Mouse (Mus musculus) left cerebral cortex, adult 2 months (tissue): ENCODE measurements around the gene Pcbp3. TPM values are rescaled to one million over a fixed set of nuclear protein-coding genes. Genes with fewer than 3 reads are reported as not detected.
A peak's percentile ranks its signal among the peaks of the same experiment; 100 is the strongest.

Source experiments
- DNase-seq, 2 experiments: peaks; one replicate each; pipeline ENCODE4 v3.0.0; 2021 to 2022; ENCODE audit warnings: low spot score in 2 of 2, mixed read lengths in 1 of 2; ENCODE audit errors: extremely low spot score in 1 of 2
- H3K27ac ChIP-seq: fragments of 200-600 bp; 2 replicates; pipeline ENCODE4 v1.8.1; 2022
- H3K4me3 ChIP-seq: fragments of 200-600 bp; 2 replicates; pipeline ENCODE4 v1.8.1; 2022
- CTCF ChIP-seq: fragments of 200-600 bp; IDR thresholded peaks from 2 replicates; pipeline ENCODE4 v1.8.1; 2022; ENCODE audit warnings: antibody characterized with exemption, mild to moderate bottlenecking, moderate library complexity
- intact Hi-C: fragments of 180-260 bp; cut with DNase I; formaldehyde crosslinking; loops from one replicate; pipeline ENCODE4 v1.15.1; 2025
- total RNA-seq, 2 experiments: library from RNA; stranded (reverse); gene quantifications; 2 replicates each; pipeline ENCODE4 v1.2.3; 2021

Gene Pcbp3
- total RNA-seq, 2 experiments from 2014 or later: 60.8 to 62.2 TPM

GRCm38 (mm10) chr10:76733677-76734068 is 228.0 kb downstream of the Pcbp3 start:
- TF ChIP-seq CTCF: no peak
- H3K4me3 ChIP-seq: 0 out of 2 replicates have a peak overlapping the region, but pooled peaks have one; percentile 21
- peak overlapping the region; percentile 45; the same call in 1 of the 2 replicates for H3K27ac ChIP-seq
- DNase-seq: no peak
- intact Hi-C loops: loop anchor here (1.0 to 5.0 kb wide), 5 partner anchors 66 to 279 kb away; partner anchors contain the start of genes Col6a2, Mcm3ap and Ybey

- 0 out of 2 replicates have a peak overlapping the region, but pooled peaks have one; percentile 21 for H3K4me3 ChIP-seq
- H3K27ac ChIP-seq: peak overlapping the region; percentile 45; the same call in 1 of the 2 replicates
- intact Hi-C loops: loop anchor here (5.0 kb wide), 3 partner anchors 66 to 266 kb away; partner anchors contain the start of genes Mcm3ap and Ybey
These were observed 228.6 kb downstream of the Pcbp3 start for GRCm38 (mm10) chr10:76732881-76733676.

GRCm38 (mm10) chr10:76732391-76732790 is 229.3 kb downstream of the Pcbp3 start:
- intact Hi-C loops: loop anchor here (5.0 kb wide), 3 partner anchors 65 to 265 kb away; partner anchors contain the start of genes Mcm3ap and Ybey
- DNase-seq: peak in 1 of 2 experiments; percentile 7
- Histone ChIP-seq H3K27ac (no peak overlapping the region; the same call in 1 of the 2 replicates), H3K4me3 (no peak overlapping the region)
- no peak for TF ChIP-seq CTCF

More at GRCm38 (mm10) chr10:76732881-76733676, 228.6 kb downstream of the Pcbp3 start:
- DNase-seq: peak; percentile 66 to 79
- peak; percentile 70 for TF ChIP-seq CTCF

GRCm38 (mm10) chr10:76731621-76732239 is 230.0 kb downstream of the Pcbp3 start:
- intact Hi-C loops: loop anchor here (5.0 kb wide), 3 partner anchors 64 to 264 kb away; partner anchors contain the start of genes Mcm3ap and Ybey
- Histone ChIP-seq H3K27ac (peak overlapping the region; percentile 47; the same call in 1 of the 2 replicates), H3K4me3 (no peak overlapping the region)
- peak in 1 of 2 experiments; percentile 15 for DNase-seq
- TF ChIP-seq CTCF: no peak

GRCm38 (mm10) chr10:76729631-76730620 is 231.8 kb downstream of the Pcbp3 start:
- Histone ChIP-seq H3K4me3 (no peak overlapping the region), H3K27ac (peak overlapping the region; percentile 71; the same call in 1 of the 2 replicates)
- TF ChIP-seq CTCF: no peak
- intact Hi-C loops: loop anchor here (5.0 kb wide), 3 partner anchors 63 to 263 kb away; partner anchors contain the start of genes Mcm3ap and Ybey
- peak; percentile 66 to 73 for DNase-seq

GRCm38 (mm10) chr10:76728369-76728768 is 233.3 kb downstream of the Pcbp3 start:
- Histone ChIP-seq H3K4me3 (no peak overlapping the region), H3K27ac (no peak overlapping the region)
- intact Hi-C loops: no loop called here
- peak; percentile 56 to 64 for DNase-seq
- TF ChIP-seq CTCF: peak; percentile 68

- Histone ChIP-seq H3K27ac (no peak overlapping the region), H3K4me3 (no peak overlapping the region)
- intact Hi-C loops: no loop called here
- peak in 1 of 2 experiments; percentile 9 for DNase-seq
- TF ChIP-seq CTCF: no peak
These were observed 234.4 kb downstream of the Pcbp3 start for GRCm38 (mm10) chr10:76727301-76727700.

GRCm38 (mm10) chr10:76726866-76727265 is 234.8 kb downstream of the Pcbp3 start:
- Histone ChIP-seq H3K27ac (no peak overlapping the region), H3K4me3 (no peak overlapping the region)
- intact Hi-C loops: no loop called here
- no peak for TF ChIP-seq CTCF
- DNase-seq: peak in 1 of 2 experiments; percentile 1

- Histone ChIP-seq H3K27ac (peak within 1 kb of the TSS; percentile 47), H3K4me3 (peak within 1 kb of the TSS; percentile 40)
- peak in 1 of 2 experiments; percentile 10 for DNase-seq
- TF ChIP-seq CTCF: no peak
- intact Hi-C loops: no loop called here
These were observed 235.9 kb downstream of the Pcbp3 start, which contains the start of gene Col6a1 for GRCm38 (mm10) chr10:76725682-76726285. Gene Col6a1, minus strand, starts transcription at chr10:76726168.

GRCm38 (mm10) chr10:76725097-76725496 is 236.6 kb downstream of the Pcbp3 start:
- intact Hi-C loops: no loop called here
- peak in 1 of 2 experiments; percentile 11 for DNase-seq
- TF ChIP-seq CTCF: no peak
- H3K4me3 ChIP-seq: peak overlapping the region; percentile 40
- H3K27ac ChIP-seq: no peak overlapping the region
